13 mouse cellular contexts compared by ENCODE assay signal in genomic region chr19:42440089-42440488, GRCm38 (mm10). TPM values are rescaled to one million over a fixed set of nuclear protein-coding genes. Genes with fewer than 3 reads are reported as not detected.
DNase-seq lines count a peak whose midpoint lies in the region; ATAC-seq and TF ChIP-seq lines count a peak whose summit lies in the region.
"Had no signal": no experiment of that assay in that cellular context is flagged by ENCODE, and none has a peak within 500 bp of the region (broad histone marks: within the 10 kb centered on the region; RNA-seq: fewer than 3 reads in every experiment).

No protein-coding gene starts in this region.

- peak; percentile 77 for DNase-seq in hindbrain, postnatal 0 days (ENCODE audit: low spot score)
- DNase-seq in midbrain, embryonic 14.5 days = peak; percentile 78
- peak; percentile 82 for DNase-seq in R1 (ENCODE audit: low read depth, low spot score)
- DNase-seq in retina, postnatal 1 day = peak; percentile 48
- no peak for DNase-seq in urinary bladder, postnatal 14 days (ENCODE audit: low spot score)
- DNase-seq: liver; spleen, adult 18-20 months had no signal

- peak; percentile 63 for TF ChIP-seq CTCF in hindbrain, postnatal 0 days (IDR thresholded peaks at IDR 0.05; ENCODE audit: low read depth)

- no peak overlapping the region for H3K9ac ChIP-seq in hindbrain, postnatal 0 days (replicated peaks; ENCODE audit: low read length)
- no peak overlapping the region for H3K9ac ChIP-seq in hindbrain, embryonic 16.5 days (ENCODE audit: low read depth, low read length)
- H3K9ac ChIP-seq in midbrain, embryonic 14.5 days (replicated peaks; ENCODE audit: low read length) = no peak overlapping the region
- no peak overlapping the region for H3K9ac ChIP-seq in midbrain, embryonic 15.5 days
- H3K9ac ChIP-seq: forebrain, embryonic 15.5 days; heart, embryonic 13.5 days had no signal

- H3K9me3 ChIP-seq in hindbrain, postnatal 0 days (ENCODE audit: low read length) = no peaks in the 10 kb centered on the region
- H3K9me3 ChIP-seq in hindbrain, embryonic 16.5 days (ENCODE audit: control insufficient read depth, low read length) = no peaks in the 10 kb centered on the region
- H3K9me3 ChIP-seq in midbrain, embryonic 14.5 days (ENCODE audit: control insufficient read depth, low read length) = no peaks in the 10 kb centered on the region
- H3K9me3 ChIP-seq in midbrain, embryonic 15.5 days = no peaks in the 10 kb centered on the region
- H3K9me3 ChIP-seq: forebrain, embryonic 15.5 days; heart, embryonic 13.5 days; megakaryocyte, embryonic 14.5 days had no signal

- 33% methylated on average over 3 of the region's 3 CpGs for WGBS in hindbrain, postnatal 0 days
- WGBS in hindbrain, embryonic 16.5 days = 40% methylated on average over 3 of the region's 3 CpGs
- 33% methylated on average over 3 of the region's 3 CpGs for WGBS in midbrain, embryonic 14.5 days
- WGBS in midbrain, embryonic 15.5 days = 33% methylated on average over 3 of the region's 3 CpGs

- no peak for ATAC-seq in hindbrain, postnatal 0 days
- ATAC-seq in hindbrain, embryonic 16.5 days = no peak
- ATAC-seq in midbrain, embryonic 14.5 days (ENCODE audit: low FRiP score, low TSS enrichment) = no peak
- ATAC-seq in midbrain, embryonic 15.5 days (replicated peaks) = no peak
- ATAC-seq: forebrain, embryonic 15.5 days had no signal

- no peaks in the 10 kb centered on the region for H3K4me1 ChIP-seq in hindbrain, postnatal 0 days (ENCODE audit: insufficient read depth, low read length)
- H3K4me1 ChIP-seq in hindbrain, embryonic 16.5 days (ENCODE audit: control insufficient read depth, insufficient read depth, low read depth, low read length) = no peaks in the 10 kb centered on the region; the same call in 1 of the 2 replicates
- H3K4me1 ChIP-seq in midbrain, embryonic 14.5 days (ENCODE audit: control insufficient read depth, insufficient read depth, low read length) = no peaks in the 10 kb centered on the region
- no peaks in the 10 kb centered on the region for H3K4me1 ChIP-seq in midbrain, embryonic 15.5 days
- H3K4me1 ChIP-seq: heart, embryonic 13.5 days; megakaryocyte, embryonic 14.5 days had no signal

- no peaks in the 10 kb centered on the region for H3K36me3 ChIP-seq in hindbrain, postnatal 0 days (ENCODE audit: insufficient read depth, low read length)
- H3K36me3 ChIP-seq in hindbrain, embryonic 16.5 days (ENCODE audit: control insufficient read depth, insufficient read depth, low read length) = no peaks in the 10 kb centered on the region
- H3K36me3 ChIP-seq in midbrain, embryonic 14.5 days (ENCODE audit: control insufficient read depth, insufficient read depth, low read length) = no peaks in the 10 kb centered on the region
- no peaks in the 10 kb centered on the region for H3K36me3 ChIP-seq in midbrain, embryonic 15.5 days (replicated peaks)
- H3K36me3 ChIP-seq: forebrain, embryonic 15.5 days; heart, embryonic 13.5 days had no signal

- no peak overlapping the region for H3K27ac ChIP-seq in hindbrain, postnatal 0 days
- no peak overlapping the region for H3K27ac ChIP-seq in hindbrain, embryonic 16.5 days (ENCODE audit: low read depth, low read length)
- H3K27ac ChIP-seq in midbrain, embryonic 14.5 days (replicated peaks; ENCODE audit: low read depth, low read length) = no peak overlapping the region
- H3K27ac ChIP-seq in midbrain, embryonic 15.5 days = no peak overlapping the region
- H3K27ac ChIP-seq: forebrain, embryonic 15.5 days; heart, embryonic 13.5 days had no signal

- no peak overlapping the region for H3K4me3 ChIP-seq in hindbrain, postnatal 0 days (ENCODE audit: low read length)
- no peak overlapping the region for H3K4me3 ChIP-seq in hindbrain, embryonic 16.5 days (ENCODE audit: low read length)
- no peak overlapping the region for H3K4me3 ChIP-seq in midbrain, embryonic 14.5 days (replicated peaks; ENCODE audit: low read depth, low read length)
- no peak overlapping the region for H3K4me3 ChIP-seq in midbrain, embryonic 15.5 days
- H3K4me3 ChIP-seq: forebrain, embryonic 15.5 days; heart, embryonic 13.5 days; megakaryocyte, embryonic 14.5 days had no signal

- no peak overlapping the region for H3K4me2 ChIP-seq in hindbrain, postnatal 0 days (ENCODE audit: low read depth, low read length)
- no peak overlapping the region for H3K4me2 ChIP-seq in hindbrain, embryonic 16.5 days (ENCODE audit: low read length)
- H3K4me2 ChIP-seq in midbrain, embryonic 14.5 days (ENCODE audit: low read length) = no peak overlapping the region
- H3K4me2 ChIP-seq in midbrain, embryonic 15.5 days = no peak overlapping the region
- H3K4me2 ChIP-seq: forebrain, embryonic 15.5 days; heart, embryonic 13.5 days had no signal

- H3K27me3 ChIP-seq in hindbrain, postnatal 0 days (ENCODE audit: insufficient read depth, low read length) = no peaks in the 10 kb centered on the region
- H3K27me3 ChIP-seq in hindbrain, embryonic 16.5 days (replicated peaks; ENCODE audit: control insufficient read depth, insufficient read depth, low read length) = no peaks in the 10 kb centered on the region
- 0 out of 2 replicates have a peak, but pooled peaks cover 1% of the 10 kb centered on the region for H3K27me3 ChIP-seq in midbrain, embryonic 14.5 days (ENCODE audit: control insufficient read depth, insufficient read depth, low read length)
- H3K27me3 ChIP-seq in midbrain, embryonic 15.5 days (replicated peaks) = peaks cover under 1% of the 10 kb centered on the region; the same call in 1 of the 2 replicates

RNA-seq across cellular contexts. Expression of gene Crtac1, which starts 8.5 kb away (rescaled TPM):
- 31.3 and 34.8 TPM in 2 replicates for total RNA-seq in hindbrain, postnatal 0 days (2014; rRNA removed)
- 50.2 and 53.1 TPM in 2 replicates for polyA plus RNA-seq in hindbrain, postnatal 0 days (2015; fragmentation: Nextera tagmentation; extraction: Ambion mirVana)
- polyA plus RNA-seq in hindbrain, embryonic 16.5 days (2015; fragmentation: Nextera tagmentation; extraction: Ambion mirVana) = 44.3 and 50.2 TPM in 2 replicates
- polyA plus RNA-seq in midbrain, embryonic 14.5 days (2014; fragmentation: Nextera tagmentation; extraction: Ambion mirVana) = 15.4 and 18.6 TPM in 2 replicates
- 24.6 and 26.1 TPM in 2 replicates for polyA plus RNA-seq in midbrain, embryonic 15.5 days (2015; fragmentation: Nextera tagmentation; extraction: Ambion mirVana)
- total RNA-seq: common myeloid progenitor, adult 5-6 weeks had no signal
